Mouse (Mus musculus): ENCODE data around the gene Astn2.

DNA sequence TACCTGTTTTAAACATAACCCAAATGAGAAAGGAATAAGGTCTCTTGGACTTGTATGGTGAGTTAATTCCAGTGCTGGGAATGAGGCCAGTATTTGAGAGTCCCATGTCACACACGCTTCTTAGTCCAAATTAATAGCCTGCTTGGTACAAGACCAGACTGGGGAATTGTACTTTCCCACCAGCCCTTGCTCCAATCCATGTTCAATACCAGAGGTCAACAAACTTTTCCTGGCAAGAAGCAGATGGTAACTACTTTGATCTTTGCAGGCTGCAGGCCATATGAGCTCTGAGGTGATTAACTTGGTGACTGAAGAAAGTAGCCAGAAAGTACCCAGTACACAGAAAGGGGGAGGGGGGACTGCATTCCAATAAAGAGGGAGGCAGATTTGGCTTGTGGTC lies 91.7 kb downstream of the Astn2 start:
- no peak for TF ChIP-seq CTCF (IDR thresholded peaks at IDR 0.05)
- no peak for TF ChIP-seq EP300 (IDR thresholded peaks at IDR 0.05)
